ENCODE assay signal across 25 mouse cellular contexts in genomic region chr10:44353467-44353866, GRCm38 (mm10).
"Had no signal": no experiment of that assay in that cellular context is flagged by ENCODE, and none has a peak within 500 bp of the region (broad histone marks: within the 10 kb centered on the region; RNA-seq: fewer than 3 reads in every experiment).

No protein-coding gene starts in this region.

- H3K4me2 ChIP-seq: heart, embryonic 12.5 days; hindbrain, embryonic 13.5 days; hindbrain, embryonic 15.5 days; kidney, embryonic 15.5 days; limb, embryonic 12.5 days; liver, embryonic 11.5 days had no signal

- H3K4me3 ChIP-seq: heart, embryonic 10.5 days; heart, embryonic 12.5 days; hindbrain, embryonic 13.5 days; hindbrain, embryonic 15.5 days; kidney, embryonic 15.5 days; layer of hippocampus, adult 2 months; left cerebral cortex, adult 2 months; limb, embryonic 10.5 days; limb, embryonic 12.5 days; liver, embryonic 13.5 days; liver, embryonic 15.5 days had no signal

- H3K36me3 ChIP-seq: heart, embryonic 10.5 days; heart, embryonic 12.5 days; hindbrain, embryonic 13.5 days; hindbrain, embryonic 15.5 days; limb, embryonic 10.5 days; liver, embryonic 13.5 days; liver, embryonic 15.5 days had no signal

- DNase-seq: gastrocnemius, postnatal 14 days; gastrocnemius, postnatal 36 days; heart, adult 18-20 months; heart, postnatal 10 days; kidney, adult 11 months; kidney, adult 2 months; kidney, adult 9 months; kidney, postnatal 14 days; kidney, postnatal 36 days; liver; liver, embryonic 13.5 days had no signal

- H3K27ac ChIP-seq: heart, embryonic 10.5 days; hindbrain, embryonic 13.5 days; hindbrain, embryonic 15.5 days; hindbrain, postnatal 0 days; kidney, embryonic 15.5 days; kidney, postnatal 0 days; layer of hippocampus, adult 2 months; left cerebral cortex, adult 2 months; limb, embryonic 10.5 days; limb, embryonic 12.5 days had no signal

- ATAC-seq: hindbrain, postnatal 0 days; intestine, embryonic 16.5 days had no signal

- H3K9ac ChIP-seq: heart, embryonic 12.5 days; hindbrain, embryonic 13.5 days; hindbrain, embryonic 15.5 days; kidney, embryonic 15.5 days; limb, embryonic 12.5 days; liver, embryonic 15.5 days had no signal

- H3K27me3 ChIP-seq: heart, embryonic 12.5 days; hindbrain, embryonic 13.5 days; hindbrain, embryonic 15.5 days; kidney, embryonic 15.5 days; limb, embryonic 12.5 days; liver, embryonic 13.5 days; liver, embryonic 15.5 days had no signal

- H3K9me3 ChIP-seq: heart, embryonic 10.5 days; heart, embryonic 12.5 days; hindbrain, embryonic 13.5 days; hindbrain, embryonic 15.5 days; kidney, embryonic 15.5 days; limb, embryonic 10.5 days; limb, embryonic 12.5 days; liver, embryonic 13.5 days; liver, embryonic 15.5 days had no signal
